Mouse (Mus musculus) E14TG2a.4 (cell line): Measurements from ENCODE around the gene Sh3gl3.

Experiments used
- CTCF ChIP-seq: conservative IDR thresholded peaks from 2 replicates; pipeline ENCODE4 v1.5.1; 2014; ENCODE audit warnings: low read length
- NANOG ChIP-seq: IDR thresholded peaks from 2 replicates; pipeline ENCODE4 v1.6.1; 2014; ENCODE audit warnings: borderline replicate concordance, low read length, mixed read lengths

GRCm38 (mm10) chr7:82248953-82249695 lies 75.5 kb downstream of the Sh3gl3 start:
- TF ChIP-seq CTCF (no peak), NANOG (no peak)
